Mouse (Mus musculus) heart, embryonic 10.5 days (tissue): ENCODE data around the gene Cyp26a1. TPM values are rescaled to one million over a fixed set of nuclear protein-coding genes. Genes with fewer than 3 reads are reported as not detected.

ENCODE experiments used
- DNase-seq: peaks from one replicate; pipeline ENCODE4 v3.0.0-alpha.2; 2017; ENCODE audit warnings: low spot score
- H3K27ac ChIP-seq: fragments of 300-500 bp; sonication (generic); 2 replicates; pipeline ENCODE4 v1.5.1; 2016; ENCODE audit warnings: mild to moderate bottlenecking
- H3K27me3 ChIP-seq: fragments of 300-500 bp; sonication (generic); 2 replicates; pipeline ENCODE4 v1.6.1; 2016; ENCODE audit warnings: mild to moderate bottlenecking; ENCODE audit not compliant: poor library complexity, insufficient read depth, severe bottlenecking
- H3K36me3 ChIP-seq: fragments of 300-500 bp; sonication (generic); 2 replicates; pipeline ENCODE4 v1.6.1; 2016; ENCODE audit warnings: mild to moderate bottlenecking, moderate library complexity
- H3K4me1 ChIP-seq: fragments of 300-500 bp; sonication (generic); 2 replicates; pipeline ENCODE4 v1.6.1; 2016; ENCODE audit warnings: mild to moderate bottlenecking
- H3K4me3 ChIP-seq: fragments of 300-500 bp; sonication (generic); 2 replicates; pipeline ENCODE4 v1.5.1; 2016; ENCODE audit warnings: mild to moderate bottlenecking, moderate library complexity
- H3K9me3 ChIP-seq: fragments of 300-500 bp; sonication (generic); 2 replicates; pipeline ENCODE4 v1.6.1; 2016; ENCODE audit warnings: mild to moderate bottlenecking, moderate library complexity
- WGBS: fragments of 180-500 bp; shearing (Covaris S2); methylation state at CpG from one replicate; pipeline ENCODE4 v1.1.7; 2016; 5-methylcytosine and 5-hydroxymethylcytosine counted together
- polyA plus RNA-seq: library from polyadenylated mRNA; unstranded; fragments of >200 nt; fragmentation: Nextera tagmentation; extraction: Ambion mirVana; gene quantifications from 2 replicates; pipeline ENCODE4 v1.2.1, GENCODE M21; 2016

The Cyp26a1 gene
- polyA plus RNA-seq, 1 experiment from 2014 or later = 3.4 TPM

- H3K27ac ChIP-seq = no peak overlapping the region
- peaks cover 32% of the 10 kb centered on the region for H3K4me1 ChIP-seq
- 4% methylated on average over 62 of the region's 62 CpGs for WGBS
- peak overlapping the region; percentile 36 for H3K4me3 ChIP-seq
- no peak for DNase-seq
- no peaks in the 10 kb centered on the region for H3K9me3 ChIP-seq
- H3K36me3 ChIP-seq = no peaks in the 10 kb centered on the region
- peaks cover 100% of the 10 kb centered on the region for H3K27me3 ChIP-seq
Measured at GRCm38 (mm10) chr19:37686941-37687850, 10.4 kb upstream of the Cyp26a1 start.

- H3K27me3 ChIP-seq = peaks cover 100% of the 10 kb centered on the region
- no peaks in the 10 kb centered on the region for H3K36me3 ChIP-seq
- H3K27ac ChIP-seq = no peak overlapping the region
- WGBS = 48% methylated on average over 5 of the region's 5 CpGs
- H3K4me3 ChIP-seq = no peak overlapping the region
- no peak for DNase-seq
- no peaks in the 10 kb centered on the region for H3K9me3 ChIP-seq
- H3K4me1 ChIP-seq = peaks cover 36% of the 10 kb centered on the region
Measured at GRCm38 (mm10) chr19:37689478-37689877, 8.1 kb upstream of the Cyp26a1 start.

GRCm38 (mm10) chr19:37690716-37691115, 6.9 kb upstream of the Cyp26a1 start:
- H3K27ac ChIP-seq = no peak overlapping the region
- H3K4me3 ChIP-seq = peak overlapping the region; percentile 43
- no peaks in the 10 kb centered on the region for H3K36me3 ChIP-seq
- peaks cover 100% of the 10 kb centered on the region for H3K27me3 ChIP-seq
- 7% methylated on average over 29 of the region's 29 CpGs for WGBS
- DNase-seq = no peak
- H3K9me3 ChIP-seq = no peaks in the 10 kb centered on the region
- peaks cover 33% of the 10 kb centered on the region for H3K4me1 ChIP-seq

GRCm38 (mm10) chr19:37692879-37693278, 4.7 kb upstream of the Cyp26a1 start:
- H3K4me1 ChIP-seq = peaks cover 39% of the 10 kb centered on the region

GRCm38 (mm10) chr19:37695146-37695545, 2.5 kb upstream of the Cyp26a1 start:
- Histone ChIP-seq H3K36me3 (no peaks in the 10 kb centered on the region), H3K27me3 (peaks cover 100% of the 10 kb centered on the region), H3K9me3 (no peaks in the 10 kb centered on the region), H3K4me3 (no peak overlapping the region), H3K4me1 (peaks cover 53% of the 10 kb centered on the region), H3K27ac (no peak overlapping the region)
- WGBS = 51% methylated on average over 13 of the region's 13 CpGs
- no peak for DNase-seq

More at GRCm38 (mm10) chr19:37692879-37693278, 4.7 kb upstream of the Cyp26a1 start:
- H3K36me3 ChIP-seq = no peaks in the 10 kb centered on the region
- whole genome bisulfite sequencing = 1% methylated on average over 40 of the region's 40 CpGs
- H3K27me3 ChIP-seq = peaks cover 100% of the 10 kb centered on the region
- no peak overlapping the region for H3K27ac ChIP-seq
- no peaks in the 10 kb centered on the region for H3K9me3 ChIP-seq
- DNase-seq = no peak
- peak overlapping the region; percentile 63 for H3K4me3 ChIP-seq

- WGBS = 2% methylated on average over 42 of the region's 42 CpGs
- H3K36me3 ChIP-seq = no peaks in the 10 kb centered on the region
- peak overlapping the region; percentile 57 for H3K4me3 ChIP-seq
- no peaks in the 10 kb centered on the region for H3K9me3 ChIP-seq
- peaks cover 48% of the 10 kb centered on the region for H3K4me1 ChIP-seq
- DNase-seq = no peak
- no peak overlapping the region for H3K27ac ChIP-seq
- H3K27me3 ChIP-seq = peaks cover 100% of the 10 kb centered on the region
Measured at GRCm38 (mm10) chr19:37695762-37696602, 1.6 kb upstream of the Cyp26a1 start.

GRCm38 (mm10) chr19:37696603-37697334, 829 bp upstream of the Cyp26a1 start:
- no peak for DNase-seq
- Histone ChIP-seq H3K9me3 (no peaks in the 10 kb centered on the region), H3K36me3 (no peaks in the 10 kb centered on the region), H3K27ac (no peak overlapping the region), H3K4me3 (peak overlapping the region; percentile 57), H3K4me1 (peaks cover 48% of the 10 kb centered on the region), H3K27me3 (peaks cover 100% of the 10 kb centered on the region)
- 2% methylated on average over 22 of the region's 22 CpGs for WGBS

- Histone ChIP-seq H3K4me3 (peak overlapping the region; percentile 57), H3K36me3 (no peaks in the 10 kb centered on the region), H3K9me3 (no peaks in the 10 kb centered on the region), H3K27me3 (peaks cover 100% of the 10 kb centered on the region), H3K27ac (no peak overlapping the region), H3K4me1 (peaks cover 50% of the 10 kb centered on the region)
- under 1% methylated on average over 18 of the region's 18 CpGs for WGBS
- no peak for DNase-seq
Measured at GRCm38 (mm10) chr19:37697335-37697636, 312 bp upstream of the Cyp26a1 start.

GRCm38 (mm10) chr19:37698273-37699160, 919 bp downstream of the Cyp26a1 start:
- Histone ChIP-seq H3K27ac (no peak overlapping the region), H3K36me3 (no peaks in the 10 kb centered on the region), H3K27me3 (peaks cover 100% of the 10 kb centered on the region), H3K4me1 (peaks cover 48% of the 10 kb centered on the region), H3K9me3 (no peaks in the 10 kb centered on the region), H3K4me3 (peak overlapping the region; percentile 57)
- DNase-seq = no peak
- under 1% methylated on average over 63 of the region's 63 CpGs for WGBS

GRCm38 (mm10) chr19:37699711-37700110, 2.1 kb downstream of the Cyp26a1 start:
- no peak for DNase-seq
- Histone ChIP-seq H3K27ac (no peak overlapping the region), H3K36me3 (no peaks in the 10 kb centered on the region), H3K27me3 (peaks cover 94% of the 10 kb centered on the region), H3K4me1 (peaks cover 45% of the 10 kb centered on the region), H3K9me3 (no peaks in the 10 kb centered on the region), H3K4me3 (no peak overlapping the region)
- WGBS = 18% methylated on average over 9 of the region's 9 CpGs

GRCm38 (mm10) chr19:37702377-37703076, 4.9 kb downstream of the Cyp26a1 start:
- peaks cover 24% of the 10 kb centered on the region for H3K4me1 ChIP-seq
- H3K9me3 ChIP-seq = no peaks in the 10 kb centered on the region
- DNase-seq = no peak
- no peaks in the 10 kb centered on the region for H3K36me3 ChIP-seq
- WGBS = 42% methylated on average over 21 of the region's 21 CpGs
- H3K27ac ChIP-seq = no peak overlapping the region
- peaks cover 73% of the 10 kb centered on the region for H3K27me3 ChIP-seq
- no peak overlapping the region for H3K4me3 ChIP-seq
